Mouse (Mus musculus) monocyte, adult 5-6 weeks (primary cell): ENCODE results near the gene Spry2. TPM values are rescaled to one million over a fixed set of nuclear protein-coding genes. Genes with fewer than 3 reads are reported as not detected.

Source experiments
- ATAC-seq: fragments of 153-309, 156-312 bp; replicated peaks from 2 replicates; pipeline ENCODE4 v1.8.0; 2017; ENCODE audit warnings: mild to moderate bottlenecking; ENCODE audit not compliant: low TSS enrichment, insufficient number of reproducible peaks, severe bottlenecking, poor library complexity, low FRiP score
- total RNA-seq: library from RNA; stranded (forward); fragments of 200-1000, 200-491, 200-594 nt; gene quantifications from 3 replicates; pipeline ENCODE4 v1.2.3, GENCODE M21; 2017

The Spry2 gene
- 81.2 to 123 TPM (median 94.5 TPM) in 3 replicates for total RNA-seq

- peak; percentile 62 for ATAC-seq
These were observed at the start of gene Spry2 for GRCm38 (mm10) chr14:105896791-105897568. Spry2 (minus strand) TSS chr14:105896819.

GRCm38 (mm10) chr14:105941353-105941752 is 44.7 kb upstream of the Spry2 start:
- ATAC-seq: no peak

- ATAC-seq: no peak
These were observed 30.1 kb upstream of the Spry2 start for GRCm38 (mm10) chr14:105926726-105927125.

GRCm38 (mm10) chr14:105925305-105925704 is 28.7 kb upstream of the Spry2 start:
- no peak for ATAC-seq

GRCm38 (mm10) chr14:105924712-105925111 is 28.1 kb upstream of the Spry2 start:
- no peak for ATAC-seq

- ATAC-seq: peak; percentile 86
These were observed 26.3 kb upstream of the Spry2 start for GRCm38 (mm10) chr14:105922874-105923273.

GRCm38 (mm10) chr14:105922427-105922826 is 25.8 kb upstream of the Spry2 start:
- 0 out of 2 replicates have a peak, but pooled peaks have one; percentile 24 for ATAC-seq

- no peak for ATAC-seq
These were observed 24.6 kb upstream of the Spry2 start for GRCm38 (mm10) chr14:105921217-105921695.

- ATAC-seq: no peak
These were observed 24.0 kb upstream of the Spry2 start for GRCm38 (mm10) chr14:105920395-105921216.

GRCm38 (mm10) chr14:105907216-105907615 is 10.6 kb upstream of the Spry2 start:
- no peak for ATAC-seq

- 0 out of 2 replicates have a peak, but pooled peaks have one; percentile 40 for ATAC-seq
These were observed 9.3 kb upstream of the Spry2 start for GRCm38 (mm10) chr14:105905935-105906334.

- ATAC-seq: no peak
These were observed 8.9 kb upstream of the Spry2 start for GRCm38 (mm10) chr14:105905509-105905908.

- no peak for ATAC-seq
These were observed 6.2 kb upstream of the Spry2 start for GRCm38 (mm10) chr14:105902807-105903206.

- no peak for ATAC-seq
These were observed 4.2 kb upstream of the Spry2 start for GRCm38 (mm10) chr14:105900841-105901240.

- no peak for ATAC-seq
These were observed 2.5 kb upstream of the Spry2 start for GRCm38 (mm10) chr14:105899116-105899515.

- ATAC-seq: peak; percentile 15; the same call in 1 of the 2 replicates
These were observed 1.9 kb upstream of the Spry2 start for GRCm38 (mm10) chr14:105898266-105899111.

GRCm38 (mm10) chr14:105897569-105898101 is 1.0 kb upstream of the Spry2 start:
- no peak for ATAC-seq

- ATAC-seq: 0 out of 2 replicates have a peak, but pooled peaks have one; percentile 11
These were observed 513 bp downstream of the Spry2 start for GRCm38 (mm10) chr14:105895961-105896651.
